Mouse (Mus musculus): ENCODE data around the gene Rgs10. TPM values are rescaled to one million over a fixed set of nuclear protein-coding genes. Genes with fewer than 3 reads are reported as not detected.
"Not testable (repeated sequence)": the region's sequence is repeated elsewhere in the genome, so short reads cannot be mapped to it uniquely, and the experiment has no call there.

Gene Rgs10
- polyA plus RNA-seq, 1 experiment = 9.0 TPM

DNA sequence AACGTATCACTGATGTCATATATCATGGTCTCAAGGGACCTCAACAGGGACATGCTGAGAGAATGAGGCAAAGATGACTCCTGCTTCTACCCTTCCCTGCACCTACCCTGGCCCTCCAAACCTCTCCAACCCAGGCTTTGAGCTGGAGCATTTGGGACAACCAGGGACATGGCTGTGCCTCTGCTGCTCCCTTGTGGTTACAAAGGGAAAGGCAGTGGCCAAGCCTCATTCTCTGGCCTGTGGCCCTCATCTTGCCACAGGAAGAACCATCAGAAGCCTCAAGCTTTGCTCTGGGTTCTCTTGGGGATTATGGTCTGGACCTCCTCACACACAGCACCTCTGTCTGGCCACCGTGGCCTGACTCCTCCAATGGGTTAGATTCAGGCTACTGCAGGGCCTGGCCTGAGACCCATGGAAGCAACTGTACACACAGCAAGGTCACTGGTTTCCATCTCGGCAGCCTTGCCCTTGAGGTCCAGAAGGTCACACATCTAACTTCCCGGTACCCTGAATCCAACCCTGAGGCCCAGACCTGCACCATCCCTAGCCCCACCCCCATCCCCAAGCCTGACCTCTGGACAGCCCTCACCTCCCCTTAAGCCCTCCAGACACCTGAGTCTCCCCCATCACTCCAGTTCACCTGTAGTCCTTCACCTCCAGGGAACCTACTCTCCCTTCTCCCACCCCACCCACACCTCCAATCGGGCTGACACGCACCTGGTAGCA lies 73.5 kb downstream of the Rgs10 start:
- Histone ChIP-seq H3K36me3 (ENCODE audit: control insufficient read depth, insufficient read depth, low read length) (no peaks in the 10 kb centered on the region), H3K27ac (ENCODE audit: insufficient read depth, low read depth, low read length) (no peak overlapping the region), H3K4me1 (ENCODE audit: control insufficient read depth, insufficient read depth, insufficient read length, low read length) (peaks cover 7% of the 10 kb centered on the region; the same call in 1 of the 2 replicates), H3K4me3 (ENCODE audit: low read depth, low read length) (no peak overlapping the region), H3K27me3 (ENCODE audit: control insufficient read depth, insufficient read depth, low read length) (no peaks in the 10 kb centered on the region)
- 53% methylated on average over 6 of the region's 6 CpGs for WGBS
- peak; percentile 94 for TF ChIP-seq CTCF (IDR thresholded peaks at IDR 0.05; ENCODE audit: extremely low read depth, insufficient read length, insufficient replicate concordance, low read depth, low read length)
- no peak for TF ChIP-seq POLR2A (IDR thresholded peaks at IDR 0.05; ENCODE audit: low read depth, low read length)

DNA sequence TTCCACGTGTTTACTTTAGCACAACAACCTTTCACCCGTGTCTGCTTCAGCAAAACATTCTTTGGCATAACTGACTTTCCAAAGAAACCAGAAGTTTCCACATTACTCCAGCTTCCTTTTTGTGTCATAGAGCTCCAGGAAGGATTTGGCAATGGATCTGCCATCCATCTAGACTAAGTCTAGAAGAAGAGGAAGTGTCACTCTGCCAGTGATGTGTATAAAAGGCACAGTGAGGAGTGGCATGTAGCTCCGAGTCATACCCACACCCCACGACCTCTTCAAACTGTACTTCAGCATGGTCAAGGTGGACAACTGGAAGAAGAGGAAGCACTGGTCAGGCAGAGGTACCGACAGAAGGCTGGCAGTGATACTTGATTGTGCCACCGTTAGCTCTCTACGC lies 74.1 kb downstream of the Rgs10 start:
- H3K4me1 ChIP-seq (ENCODE audit: control insufficient read depth, insufficient read depth, insufficient read length, low read length) = peaks cover 4% of the 10 kb centered on the region; the same call in 1 of the 2 replicates
- 72% methylated on average over 7 of the region's 7 CpGs for WGBS
- TF ChIP-seq POLR2A (IDR thresholded peaks at IDR 0.05; ENCODE audit: low read depth, low read length) (no peak), CTCF (IDR thresholded peaks at IDR 0.05; ENCODE audit: extremely low read depth, insufficient read length, insufficient replicate concordance, low read depth, low read length) (no peak)
- H3K27ac ChIP-seq (ENCODE audit: insufficient read depth, low read depth, low read length) = no peak overlapping the region
- no peak overlapping the region for H3K4me3 ChIP-seq (ENCODE audit: low read depth, low read length)
- no peaks in the 10 kb centered on the region for H3K36me3 ChIP-seq (ENCODE audit: control insufficient read depth, insufficient read depth, low read length)
- no peaks in the 10 kb centered on the region for H3K27me3 ChIP-seq (ENCODE audit: control insufficient read depth, insufficient read depth, low read length)

DNA sequence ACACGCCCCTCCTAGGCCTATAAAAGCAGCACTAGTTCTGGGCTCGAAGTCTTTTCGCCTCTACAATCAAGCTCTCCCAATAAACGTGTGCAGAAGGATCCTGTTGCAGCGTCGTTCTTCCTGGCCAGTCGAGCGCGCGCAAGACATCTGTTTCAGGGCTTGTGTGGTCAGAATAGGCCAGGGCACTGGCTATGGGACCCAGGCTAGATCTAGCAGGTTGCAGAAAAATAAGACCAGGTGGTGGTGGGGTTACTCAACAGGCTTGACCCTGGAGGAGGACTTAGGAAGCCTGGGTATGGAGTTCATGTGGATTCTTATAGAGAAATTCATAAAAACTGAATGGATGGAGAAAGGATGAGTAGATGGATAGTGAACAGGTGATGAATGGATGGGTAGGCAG lies 75.9 kb downstream of the Rgs10 start:
- not testable (repeated sequence) for H3K27me3 ChIP-seq (ENCODE audit: control insufficient read depth, insufficient read depth, low read length); H3K4me1 ChIP-seq (ENCODE audit: control insufficient read depth, insufficient read depth, insufficient read length, low read length); H3K36me3 ChIP-seq (ENCODE audit: control insufficient read depth, insufficient read depth, low read length); H3K4me3 ChIP-seq (ENCODE audit: low read depth, low read length); H3K27ac ChIP-seq (ENCODE audit: insufficient read depth, low read depth, low read length)
- WGBS = 95% methylated on average over 8 of the region's 10 CpGs

DNA sequence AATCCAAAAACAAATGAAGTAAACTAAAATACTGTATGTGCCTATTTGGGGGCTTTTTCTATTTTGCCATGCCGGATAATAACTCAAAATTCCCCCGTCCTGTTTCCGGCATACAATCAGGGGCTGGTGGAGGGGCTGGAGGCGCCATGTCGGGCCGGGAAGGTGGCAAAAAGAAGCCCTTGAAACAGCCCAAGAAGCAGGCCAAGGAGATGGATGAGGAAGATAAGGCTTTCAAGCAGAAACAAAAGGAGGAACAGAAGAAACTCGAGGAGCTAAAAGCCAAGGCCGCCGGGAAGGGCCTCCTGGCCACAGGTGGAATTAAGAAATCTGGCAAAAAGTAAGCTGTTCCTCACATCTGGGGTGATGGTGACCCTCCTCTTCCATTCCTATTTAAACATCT lies 78.2 kb downstream of the Rgs10 start:
- H3K36me3 ChIP-seq (ENCODE audit: control insufficient read depth, insufficient read depth, low read length); H3K27ac ChIP-seq (ENCODE audit: insufficient read depth, low read depth, low read length); H3K4me1 ChIP-seq (ENCODE audit: control insufficient read depth, insufficient read depth, insufficient read length, low read length); H3K4me3 ChIP-seq (ENCODE audit: low read depth, low read length); H3K27me3 ChIP-seq (ENCODE audit: control insufficient read depth, insufficient read depth, low read length): not testable (repeated sequence)
- WGBS = 66% methylated on average over 9 of the region's 9 CpGs

DNA sequence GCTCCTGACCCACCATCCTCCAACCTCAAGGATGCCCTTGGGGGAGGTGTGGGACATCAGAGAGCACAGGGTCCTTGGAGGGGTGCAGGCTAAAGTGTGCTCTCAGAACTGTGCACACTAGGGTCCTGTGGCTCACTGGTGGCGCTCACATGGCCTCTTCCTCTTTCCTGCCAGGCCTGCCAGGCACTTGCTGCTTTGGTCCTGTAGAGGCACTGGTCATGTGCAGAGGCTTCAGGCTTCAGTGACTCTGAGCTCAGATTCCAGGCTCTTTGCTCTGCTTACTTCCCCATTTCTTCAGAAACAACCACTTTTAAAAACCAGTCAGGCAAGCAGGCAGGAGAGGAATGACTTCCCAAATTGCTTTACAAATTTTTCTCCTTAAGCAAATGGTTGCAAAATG lies 85.7 kb downstream of the Rgs10 start:
- H3K27me3 ChIP-seq (ENCODE audit: control insufficient read depth, insufficient read depth, low read length) = no peaks in the 10 kb centered on the region
- H3K27ac ChIP-seq (ENCODE audit: insufficient read depth, low read depth, low read length) = no peak overlapping the region
- no peak for TF ChIP-seq CTCF (IDR thresholded peaks at IDR 0.05; ENCODE audit: extremely low read depth, insufficient read length, insufficient replicate concordance, low read depth, low read length)
- no peak for TF ChIP-seq POLR2A (IDR thresholded peaks at IDR 0.05; ENCODE audit: low read depth, low read length)
- H3K4me3 ChIP-seq (ENCODE audit: low read depth, low read length) = no peak overlapping the region
- H3K36me3 ChIP-seq (ENCODE audit: control insufficient read depth, insufficient read depth, low read length) = no peaks in the 10 kb centered on the region
- no peaks in the 10 kb centered on the region for H3K4me1 ChIP-seq (ENCODE audit: control insufficient read depth, insufficient read depth, insufficient read length, low read length)
- 76% methylated on average over 1 of the region's 1 CpGs for WGBS

DNA sequence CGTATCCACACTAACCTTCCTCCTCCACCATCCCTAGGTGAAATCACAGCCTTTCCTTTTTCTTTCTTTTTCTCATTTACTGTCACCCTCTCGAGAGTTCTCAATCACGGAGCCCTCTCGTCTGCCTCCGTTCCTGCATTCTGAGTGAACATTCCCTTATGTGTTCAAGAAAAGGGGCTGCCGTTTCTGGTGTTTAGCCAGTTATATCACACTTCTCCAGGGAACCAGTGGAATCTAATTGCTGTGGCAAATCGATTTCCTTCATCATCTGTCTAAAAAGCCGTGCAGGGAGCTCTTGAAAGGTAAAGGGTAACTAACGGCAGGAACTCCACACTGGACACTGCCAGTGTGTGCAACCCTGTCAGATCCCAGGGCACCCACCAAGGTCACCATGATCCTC lies 87.6 kb downstream of the Rgs10 start:
- H3K36me3 ChIP-seq (ENCODE audit: control insufficient read depth, insufficient read depth, low read length) = no peaks in the 10 kb centered on the region
- H3K27ac ChIP-seq (ENCODE audit: insufficient read depth, low read depth, low read length) = no peak overlapping the region
- no peak overlapping the region for H3K4me3 ChIP-seq (ENCODE audit: low read depth, low read length)
- TF ChIP-seq CTCF (IDR thresholded peaks at IDR 0.05; ENCODE audit: extremely low read depth, insufficient read length, insufficient replicate concordance, low read depth, low read length) (no peak), POLR2A (IDR thresholded peaks at IDR 0.05; ENCODE audit: low read depth, low read length) (no peak)
- no peaks in the 10 kb centered on the region for H3K4me1 ChIP-seq (ENCODE audit: control insufficient read depth, insufficient read depth, insufficient read length, low read length)
- WGBS = 65% methylated on average over 9 of the region's 9 CpGs
- H3K27me3 ChIP-seq (ENCODE audit: control insufficient read depth, insufficient read depth, low read length) = no peaks in the 10 kb centered on the region

DNA sequence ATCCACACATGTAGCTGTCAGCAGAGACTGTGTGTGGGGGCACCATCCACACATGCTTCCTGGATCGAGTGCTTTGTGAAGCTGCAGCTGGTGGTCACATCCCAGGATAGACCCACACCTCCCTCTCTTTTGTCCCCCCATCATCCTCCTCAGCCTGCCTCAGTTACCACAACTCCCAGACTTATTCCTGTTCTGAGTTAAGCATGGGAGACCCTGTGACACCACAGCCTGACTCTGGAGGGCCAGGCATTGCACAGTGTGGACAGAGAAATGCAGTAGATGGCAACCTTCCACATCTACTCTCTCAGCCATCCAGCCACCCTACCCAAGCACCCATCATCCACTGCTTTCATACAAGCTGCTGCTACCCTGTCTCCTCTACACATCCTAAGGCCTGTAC lies 93.6 kb downstream of the Rgs10 start:
- TF ChIP-seq POLR2A (IDR thresholded peaks at IDR 0.05; ENCODE audit: low read depth, low read length) = no peak
- TF ChIP-seq CTCF (IDR thresholded peaks at IDR 0.05; ENCODE audit: extremely low read depth, insufficient read length, insufficient replicate concordance, low read depth, low read length) = no peak
- H3K36me3 ChIP-seq (ENCODE audit: control insufficient read depth, insufficient read depth, low read length) = no peaks in the 10 kb centered on the region
- no peak overlapping the region for H3K4me3 ChIP-seq (ENCODE audit: low read depth, low read length)
- H3K27ac ChIP-seq (ENCODE audit: insufficient read depth, low read depth, low read length) = no peak overlapping the region
- no peaks in the 10 kb centered on the region for H3K27me3 ChIP-seq (ENCODE audit: control insufficient read depth, insufficient read depth, low read length)
- WGBS = 100% methylated on average over 1 of the region's 1 CpGs
- peaks cover 5% of the 10 kb centered on the region; the same call in 1 of the 2 replicates for H3K4me1 ChIP-seq (ENCODE audit: control insufficient read depth, insufficient read depth, insufficient read length, low read length)

Other genes starting within 250 kb of the Rgs10 start
- gene Cox6a2, start 212.4 kb downstream of the Rgs10 start, polyA plus RNA-seq (2012; rRNA removed) = 0.53 and 1.1 TPM in 2 replicates
- gene Armc5, start 181.4 kb downstream of the Rgs10 start, polyA plus RNA-seq (2012; rRNA removed) = 24.7 and 57.1 TPM in 2 replicates
- gene 9130023H24Rik, start 180.7 kb downstream of the Rgs10 start, polyA plus RNA-seq (2012; rRNA removed) = 0.60 and 0.71 TPM in 2 replicates
- 38.0 and 56.7 TPM in 2 replicates for gene Tgfb1i1, start 171.9 kb downstream of the Rgs10 start, polyA plus RNA-seq (2012; rRNA removed)
- gene Slc5a2, start 153.1 kb downstream of the Rgs10 start, polyA plus RNA-seq (2012; rRNA removed) = not detected in 2 replicates
- gene BC017158, start 120.6 kb downstream of the Rgs10 start, polyA plus RNA-seq (2012; rRNA removed) = 47.4 and 52.7 TPM in 2 replicates
- 9.5 and 11.6 TPM in 2 replicates for gene Tial1, start 43.0 kb upstream of the Rgs10 start, polyA plus RNA-seq (2012; rRNA removed)
- 25.0 and 32.8 TPM in 2 replicates for gene Bag3, start 104.9 kb upstream of the Rgs10 start, polyA plus RNA-seq (2012; rRNA removed)
- gene Inpp5f, start 192.6 kb upstream of the Rgs10 start, polyA plus RNA-seq (2012; rRNA removed) = 1.4 and 2.0 TPM in 2 replicates